Mouse (Mus musculus) olfactory bulb, adult 2 months (tissue): ENCODE data around the gene Zfp945. TPM values are rescaled to one million over a fixed set of nuclear protein-coding genes. Genes with fewer than 3 reads are reported as not detected.
"Not testable (repeated sequence)": the region's sequence is repeated elsewhere in the genome, so short reads cannot be mapped to it uniquely, and the experiment has no call there.

Experiments used
- H3K27ac ChIP-seq: fragments of 200-500 bp; 2 replicates; pipeline ENCODE4 v1.5.1; 2012; ENCODE audit warnings: low read depth, low read length; ENCODE audit not compliant: insufficient read depth
- H3K4me1 ChIP-seq: fragments of 200-500 bp; 2 replicates; pipeline ENCODE4 v1.6.1; 2012; ENCODE audit warnings: low read length; ENCODE audit not compliant: control insufficient read depth, insufficient read depth
- H3K4me3 ChIP-seq: fragments of 200-500 bp; 2 replicates; pipeline ENCODE4 v1.5.1; 2012; ENCODE audit warnings: mild to moderate bottlenecking, low read depth, low read length, moderate library complexity; ENCODE audit not compliant: insufficient read depth
- CTCF ChIP-seq: fragments of 200-500 bp; IDR thresholded peaks from 2 replicates; pipeline ENCODE4 v1.5.1; 2012; ENCODE audit warnings: low read depth, mild to moderate bottlenecking, low read length, moderate library complexity; ENCODE audit not compliant: insufficient read depth
- POLR2A ChIP-seq: fragments of 200-500 bp; IDR thresholded peaks from 2 replicates; pipeline ENCODE4 v1.6.1; 2012; ENCODE audit warnings: mild to moderate bottlenecking, low read depth, low read length, moderate library complexity; ENCODE audit not compliant: insufficient read depth
- WGBS: fragments of 180-500 bp; shearing (Covaris S2); methylation state at CpG from one replicate; pipeline ENCODE4 v1.1.7; 2018; 5-methylcytosine and 5-hydroxymethylcytosine counted together
- polyA plus RNA-seq: library from polyadenylated mRNA; stranded (reverse); fragments of >200 nt; gene quantifications from 2 replicates; pipeline ENCODE4 v1.2.4, GENCODE M21; 2012; ENCODE audit warnings: low replicate concordance; ENCODE audit not compliant: missing spikeins, insufficient read depth, insufficient read length

Zfp945 gene
- not detected in 2 replicates for polyA plus RNA-seq

DNA sequence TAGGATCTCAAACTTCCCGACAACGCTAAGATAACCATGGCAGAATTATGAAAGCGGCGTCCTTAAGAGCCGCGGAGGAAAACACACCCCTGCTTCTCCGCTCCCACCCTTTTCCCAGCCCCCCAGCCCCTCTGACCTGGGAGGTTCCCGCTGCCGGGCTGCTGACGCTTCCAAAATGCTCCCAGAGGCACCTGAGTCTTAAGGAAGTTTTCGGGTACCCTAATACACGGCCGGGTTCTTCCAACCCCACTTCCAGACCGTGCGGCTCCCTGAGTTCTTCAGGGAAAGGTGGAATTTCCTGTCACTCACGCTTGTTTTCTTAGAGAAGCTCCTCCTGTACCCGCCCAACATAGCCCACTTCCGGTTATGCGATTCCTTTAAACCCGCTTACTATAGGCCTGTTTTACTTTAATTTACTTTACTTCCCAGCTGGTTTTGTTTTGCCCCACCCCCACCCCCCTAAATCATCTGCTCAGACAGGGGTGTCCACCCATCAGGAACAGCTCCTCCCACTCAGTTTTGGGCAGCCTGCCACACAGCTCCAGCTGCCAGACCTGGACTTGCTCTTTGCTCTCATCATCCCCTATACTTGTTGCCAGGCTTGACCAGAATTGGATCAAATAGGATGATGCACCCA, at the start of gene Zfp945:
TSS of gene Zfp945 (minus strand) at position 290 of the 637 bp plus-strand sequence.
- Histone ChIP-seq H3K27ac (peak within 1 kb of the TSS; percentile 60; the same call in 1 of the 2 replicates), H3K4me3 (peak within 1 kb of the TSS; percentile 96), H3K4me1 (no peaks in the 10 kb centered on the region)
- TF ChIP-seq CTCF (no peak), POLR2A (no peak)
- WGBS = under 1% methylated on average over 20 of the region's 20 CpGs

GRCm38 (mm10) chr17:22888302-22888701, 21.4 kb upstream of the Zfp945 start:
- Histone ChIP-seq H3K27ac (no peak overlapping the region), H3K4me1 (no peaks in the 10 kb centered on the region), H3K4me3 (no peak overlapping the region)
- TF ChIP-seq CTCF (no peak), POLR2A (no peak)
- WGBS = 81% methylated on average over 3 of the region's 3 CpGs

DNA sequence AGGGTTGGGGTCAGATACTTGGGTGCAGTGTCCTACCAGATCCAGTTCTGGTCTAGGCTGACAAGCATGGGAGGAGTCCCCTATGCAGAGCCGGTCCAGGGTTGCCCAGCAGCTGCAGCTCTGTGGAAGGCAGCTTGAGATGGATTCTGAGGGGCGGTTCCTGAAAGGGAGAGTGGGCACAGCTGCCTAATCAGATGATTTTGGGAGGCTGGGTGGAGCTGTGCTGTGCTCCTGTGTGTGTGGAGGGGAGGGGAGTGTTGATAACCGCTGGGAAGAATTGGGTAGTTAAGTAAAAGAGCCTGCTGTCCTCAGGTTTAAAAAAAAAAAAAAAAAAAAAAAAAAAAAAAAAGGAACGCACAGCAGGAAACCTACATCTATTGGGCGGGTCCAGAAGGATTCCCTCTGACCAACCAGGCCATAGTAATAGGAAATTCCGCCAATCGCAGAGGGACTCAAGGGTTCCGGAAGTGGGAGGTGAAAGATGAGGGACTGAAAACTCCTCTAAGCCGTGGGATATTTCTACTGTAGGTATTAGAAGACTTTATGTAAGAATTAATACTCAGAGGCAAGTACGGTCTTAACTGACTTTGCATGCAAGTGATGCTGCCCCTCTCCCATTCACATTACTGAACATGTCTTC, 17.2 kb upstream of the Zfp945 start:
- Histone ChIP-seq H3K4me1 (no peaks in the 10 kb centered on the region), H3K27ac (no peak overlapping the region), H3K4me3 (no peak overlapping the region)
- 63% methylated on average over 10 of the region's 10 CpGs for WGBS
- TF ChIP-seq CTCF (no peak), POLR2A (no peak)

GRCm38 (mm10) chr17:22877427-22878307, 10.7 kb upstream of the Zfp945 start:
- 95% methylated on average over 10 of the region's 11 CpGs for WGBS
- H3K4me1 ChIP-seq = no peaks in the 10 kb centered on the region
- no peak overlapping the region for H3K27ac ChIP-seq
- H3K4me3 ChIP-seq = no peak overlapping the region
- TF ChIP-seq CTCF (no peak), POLR2A (no peak)

DNA sequence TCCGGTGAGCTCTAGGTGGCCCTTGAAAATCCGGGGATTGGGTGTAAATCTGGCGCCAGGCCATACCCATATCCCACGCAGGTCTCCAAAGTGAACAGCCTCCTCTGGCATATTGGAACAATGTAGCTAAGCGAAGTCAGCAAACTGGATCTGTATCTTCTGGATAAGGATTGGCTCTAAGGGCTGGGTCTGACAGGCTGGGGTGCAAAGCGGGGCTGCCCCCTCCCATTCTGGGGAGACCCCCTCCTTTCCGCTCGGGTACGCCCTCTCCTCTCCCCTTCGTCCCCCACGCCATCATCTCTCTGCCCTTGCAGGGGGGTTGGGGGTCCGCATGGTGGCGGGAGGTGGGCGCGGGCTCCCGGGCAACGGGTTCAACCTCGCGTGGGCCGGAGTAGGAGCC, 9.4 kb upstream of the Zfp945 start:
- Histone ChIP-seq H3K4me1 (no peaks in the 10 kb centered on the region), H3K27ac (no peak overlapping the region), H3K4me3 (no peak overlapping the region)
- 87% methylated on average over 20 of the region's 20 CpGs for WGBS
- TF ChIP-seq CTCF = no peak
- no peak for TF ChIP-seq POLR2A

- H3K4me3 ChIP-seq, H3K4me1 ChIP-seq, H3K27ac ChIP-seq: not testable (repeated sequence)
- 94% methylated on average over 4 of the region's 4 CpGs for WGBS
These were observed 8.6 kb upstream of the Zfp945 start for GRCm38 (mm10) chr17:22875549-22875948.

GRCm38 (mm10) chr17:22866421-22866844, 501 bp downstream of the Zfp945 start:
- WGBS = under 1% methylated on average over 10 of the region's 10 CpGs
- Histone ChIP-seq H3K27ac (peak overlapping the region; percentile 60; the same call in 1 of the 2 replicates), H3K4me1 (no peaks in the 10 kb centered on the region), H3K4me3 (peak overlapping the region; percentile 96)
- TF ChIP-seq POLR2A = no peak

- Histone ChIP-seq H3K27ac (no peak overlapping the region), H3K4me3 (no peak overlapping the region), H3K4me1 (no peaks in the 10 kb centered on the region)
- whole genome bisulfite sequencing = 60% methylated on average over 4 of the region's 4 CpGs
- TF ChIP-seq CTCF (no peak), POLR2A (no peak)
These were observed 45.8 kb downstream of the Zfp945 start for GRCm38 (mm10) chr17:22821166-22821565.

DNA sequence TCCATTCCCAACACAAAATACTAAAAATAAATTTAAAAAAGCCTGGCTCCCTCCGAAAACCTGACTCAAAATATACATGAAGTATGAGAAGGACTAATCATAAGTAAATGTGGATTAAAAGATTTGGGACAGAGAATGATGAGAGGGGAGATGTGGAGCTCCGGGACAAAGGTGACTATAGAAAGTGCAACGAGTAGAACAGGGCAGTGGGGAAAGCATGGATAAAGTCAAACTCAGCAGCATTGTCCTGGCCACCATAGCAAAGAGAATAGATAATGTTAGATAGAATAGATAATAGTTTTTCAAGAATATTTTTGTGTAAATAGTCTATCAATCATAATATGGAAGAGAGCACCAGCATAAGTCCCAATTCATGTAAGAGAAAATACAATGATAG, 48.7 kb downstream of the Zfp945 start:
- Histone ChIP-seq H3K4me1 (no peaks in the 10 kb centered on the region), H3K27ac (no peak overlapping the region), H3K4me3 (no peak overlapping the region)
- WGBS = 36% methylated on average over 3 of the region's 3 CpGs
- no peak for TF ChIP-seq POLR2A
- TF ChIP-seq CTCF = no peak
